Mouse (Mus musculus) brain, embryonic 14.5 days (tissue): ENCODE measurements around the gene Cfd.

ENCODE experiments used
- CTCF ChIP-seq: fragments of 200-500 bp; IDR thresholded peaks from 2 replicates; pipeline ENCODE4 v1.5.1; 2012; ENCODE audit warnings: inconsistent platforms, mild to moderate bottlenecking, moderate library complexity, borderline replicate concordance; ENCODE audit not compliant: insufficient read depth, insufficient read length; ENCODE audit errors: extremely low read depth
- POLR2A ChIP-seq: fragments of 200-500 bp; IDR thresholded peaks from 2 replicates; pipeline ENCODE4 v1.6.1; 2012; ENCODE audit warnings: mild to moderate bottlenecking, inconsistent platforms, borderline replicate concordance; ENCODE audit not compliant: poor library complexity, insufficient read depth, insufficient read length, severe bottlenecking; ENCODE audit errors: extremely low read depth

DNA sequence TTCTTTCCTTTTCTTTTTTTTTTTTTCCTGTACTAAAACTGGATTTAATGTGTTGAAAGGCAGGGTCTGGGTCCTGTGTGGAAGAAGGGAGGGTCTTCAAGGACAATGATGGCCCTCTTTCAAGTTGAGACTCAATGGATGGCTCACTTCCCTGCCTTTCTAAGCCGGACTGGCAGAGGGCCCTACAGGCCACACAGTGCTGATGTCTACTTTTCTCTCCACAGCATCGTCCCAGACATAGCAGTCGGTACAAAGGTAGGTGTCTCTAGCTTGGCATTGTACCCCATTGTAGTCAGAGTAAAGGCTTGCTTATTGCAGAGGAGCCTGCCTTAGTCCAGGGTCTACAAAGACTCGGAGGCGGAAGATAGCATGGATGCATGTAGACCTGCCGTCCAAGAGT, 34.4 kb upstream of the Cfd start:
- TF ChIP-seq POLR2A (no peak), CTCF (no peak)
